Mouse (Mus musculus): Measurements from ENCODE around the gene Hdac7. TPM values are rescaled to one million over a fixed set of nuclear protein-coding genes. Genes with fewer than 3 reads are reported as not detected.

Gene Hdac7
- polyA plus RNA-seq, 1 experiment from 2014 or later: 33.0 TPM

GRCm38 (mm10) chr15:97851011-97851410, 6.7 kb upstream of the Hdac7 start:
- H3K4me3 ChIP-seq (ENCODE audit: low read depth, low read length): no peak overlapping the region
- H3K27me3 ChIP-seq (ENCODE audit: control insufficient read depth, insufficient read depth, low read length): no peaks in the 10 kb centered on the region
- H3K4me1 ChIP-seq (ENCODE audit: control insufficient read depth, insufficient read depth, low read length): no peaks in the 10 kb centered on the region
- WGBS: 78% methylated on average over 5 of the region's 5 CpGs
- H3K27ac ChIP-seq (ENCODE audit: low read length): no peak overlapping the region
- no peak overlapping the region for H3K9ac ChIP-seq (replicated peaks; ENCODE audit: low read depth, low read length)
- H3K36me3 ChIP-seq (ENCODE audit: control insufficient read depth, insufficient read depth, low read length): no peaks in the 10 kb centered on the region
- H3K4me2 ChIP-seq (replicated peaks; ENCODE audit: low read depth, low read length): no peak overlapping the region
- no peaks in the 10 kb centered on the region for H3K9me3 ChIP-seq (ENCODE audit: control insufficient read depth, low read depth, low read length)
- no peak for ATAC-seq (ENCODE audit: insufficient number of reproducible peaks, insufficient read depth, low FRiP score, low read depth)

- no peak overlapping the region for H3K4me2 ChIP-seq (replicated peaks; ENCODE audit: low read depth, low read length)
- no peaks in the 10 kb centered on the region for H3K9me3 ChIP-seq (ENCODE audit: control insufficient read depth, low read depth, low read length)
- no peak overlapping the region for H3K4me3 ChIP-seq (ENCODE audit: low read depth, low read length)
- H3K27me3 ChIP-seq (ENCODE audit: control insufficient read depth, insufficient read depth, low read length): no peaks in the 10 kb centered on the region
- no peak overlapping the region for H3K27ac ChIP-seq (ENCODE audit: low read length)
- no peak overlapping the region for H3K9ac ChIP-seq (replicated peaks; ENCODE audit: low read depth, low read length)
- 20% methylated on average over 2 of the region's 2 CpGs for WGBS
- H3K4me1 ChIP-seq (ENCODE audit: control insufficient read depth, insufficient read depth, low read length): no peaks in the 10 kb centered on the region
- no peaks in the 10 kb centered on the region for H3K36me3 ChIP-seq (ENCODE audit: control insufficient read depth, insufficient read depth, low read length)
- ATAC-seq (ENCODE audit: insufficient number of reproducible peaks, insufficient read depth, low FRiP score, low read depth): no peak
Observed at GRCm38 (mm10) chr15:97850441-97850840, 6.1 kb upstream of the Hdac7 start.

GRCm38 (mm10) chr15:97849116-97849911, 5.0 kb upstream of the Hdac7 start:
- Histone ChIP-seq H3K27me3 (ENCODE audit: control insufficient read depth, insufficient read depth, low read length) (no peaks in the 10 kb centered on the region), H3K9me3 (ENCODE audit: control insufficient read depth, low read depth, low read length) (no peaks in the 10 kb centered on the region), H3K27ac (ENCODE audit: low read length) (peak overlapping the region; percentile 45; the same call in 1 of the 2 replicates), H3K4me2 (replicated peaks; ENCODE audit: low read depth, low read length) (peak overlapping the region; percentile 58), H3K4me1 (ENCODE audit: control insufficient read depth, insufficient read depth, low read length) (no peaks in the 10 kb centered on the region), H3K36me3 (ENCODE audit: control insufficient read depth, insufficient read depth, low read length) (no peaks in the 10 kb centered on the region), H3K4me3 (ENCODE audit: low read depth, low read length) (peak overlapping the region; percentile 22), H3K9ac (replicated peaks; ENCODE audit: low read depth, low read length) (no peak overlapping the region)
- ATAC-seq (ENCODE audit: insufficient number of reproducible peaks, insufficient read depth, low FRiP score, low read depth): peak; percentile 60
- 6% methylated on average over 19 of the region's 19 CpGs for WGBS

DNA sequence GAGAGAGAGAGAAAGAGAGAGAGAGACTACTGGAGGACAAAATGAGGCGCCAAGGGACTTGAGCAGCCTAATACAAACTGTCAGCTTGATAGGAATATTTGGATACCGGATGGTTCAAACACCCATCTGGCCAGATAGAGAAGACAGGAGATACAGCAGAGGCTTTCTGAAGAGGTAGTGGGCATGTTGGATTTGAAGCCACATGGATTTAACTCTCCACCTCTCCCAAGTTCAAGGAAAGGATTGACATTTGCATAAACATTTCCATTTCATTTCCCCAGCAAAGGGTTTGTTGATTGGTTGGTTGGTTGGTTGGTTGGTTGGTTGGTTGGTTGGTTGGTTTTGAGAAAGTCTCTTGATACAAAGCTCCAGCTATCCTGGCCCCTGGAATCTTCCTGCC, 3.6 kb upstream of the Hdac7 start:
- no peaks in the 10 kb centered on the region for H3K36me3 ChIP-seq (ENCODE audit: control insufficient read depth, insufficient read depth, low read length)
- no peak overlapping the region for H3K4me2 ChIP-seq (replicated peaks; ENCODE audit: low read depth, low read length)
- no peak for ATAC-seq (ENCODE audit: insufficient number of reproducible peaks, insufficient read depth, low FRiP score, low read depth)
- no peak overlapping the region for H3K9ac ChIP-seq (replicated peaks; ENCODE audit: low read depth, low read length)
- no peak overlapping the region for H3K27ac ChIP-seq (ENCODE audit: low read length)
- H3K4me1 ChIP-seq (ENCODE audit: control insufficient read depth, insufficient read depth, low read length): no peaks in the 10 kb centered on the region
- no peaks in the 10 kb centered on the region for H3K9me3 ChIP-seq (ENCODE audit: control insufficient read depth, low read depth, low read length)
- 92% methylated on average over 2 of the region's 2 CpGs for WGBS
- H3K4me3 ChIP-seq (ENCODE audit: low read depth, low read length): no peak overlapping the region
- no peaks in the 10 kb centered on the region for H3K27me3 ChIP-seq (ENCODE audit: control insufficient read depth, insufficient read depth, low read length)

- Histone ChIP-seq H3K9me3 (ENCODE audit: control insufficient read depth, low read depth, low read length) (no peaks in the 10 kb centered on the region), H3K36me3 (ENCODE audit: control insufficient read depth, insufficient read depth, low read length) (no peaks in the 10 kb centered on the region), H3K4me2 (replicated peaks; ENCODE audit: low read depth, low read length) (no peak overlapping the region), H3K9ac (replicated peaks; ENCODE audit: low read depth, low read length) (no peak overlapping the region), H3K4me1 (ENCODE audit: control insufficient read depth, insufficient read depth, low read length) (no peaks in the 10 kb centered on the region), H3K4me3 (ENCODE audit: low read depth, low read length) (no peak overlapping the region), H3K27ac (ENCODE audit: low read length) (no peak overlapping the region), H3K27me3 (ENCODE audit: control insufficient read depth, insufficient read depth, low read length) (no peaks in the 10 kb centered on the region)
- ATAC-seq (ENCODE audit: insufficient number of reproducible peaks, insufficient read depth, low FRiP score, low read depth): no peak
- WGBS: 86% methylated on average over 4 of the region's 4 CpGs
Observed at GRCm38 (mm10) chr15:97847285-97847684, 3.0 kb upstream of the Hdac7 start.

- Histone ChIP-seq H3K9ac (replicated peaks; ENCODE audit: low read depth, low read length) (no peak overlapping the region), H3K4me3 (ENCODE audit: low read depth, low read length) (no peak overlapping the region), H3K4me1 (ENCODE audit: control insufficient read depth, insufficient read depth, low read length) (no peaks in the 10 kb centered on the region), H3K9me3 (ENCODE audit: control insufficient read depth, low read depth, low read length) (no peaks in the 10 kb centered on the region), H3K36me3 (ENCODE audit: control insufficient read depth, insufficient read depth, low read length) (no peaks in the 10 kb centered on the region), H3K4me2 (replicated peaks; ENCODE audit: low read depth, low read length) (no peak overlapping the region), H3K27me3 (ENCODE audit: control insufficient read depth, insufficient read depth, low read length) (no peaks in the 10 kb centered on the region), H3K27ac (ENCODE audit: low read length) (no peak overlapping the region)
- 89% methylated on average over 11 of the region's 11 CpGs for WGBS
- no peak for ATAC-seq (ENCODE audit: insufficient number of reproducible peaks, insufficient read depth, low FRiP score, low read depth)
Observed at GRCm38 (mm10) chr15:97846121-97846882, 2.0 kb upstream of the Hdac7 start.

DNA sequence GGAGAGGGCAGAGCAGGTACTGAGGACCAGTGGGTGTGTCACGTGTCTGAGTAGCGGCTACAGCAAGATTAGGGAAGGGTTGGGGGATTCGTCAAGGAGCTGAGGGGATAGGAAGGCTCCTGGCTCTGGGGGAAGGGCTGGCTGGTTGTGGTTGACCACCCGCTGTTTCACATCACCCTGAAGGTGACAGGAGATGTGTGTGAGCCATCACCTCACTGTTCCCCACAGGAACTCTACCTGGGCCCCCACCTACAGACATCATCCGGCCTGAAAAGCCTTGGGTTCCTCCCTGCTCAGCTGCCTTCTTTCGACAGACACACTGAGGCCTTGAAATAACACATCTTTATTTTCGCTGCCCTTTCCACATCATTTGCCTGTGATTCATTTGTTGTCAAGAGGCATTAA, 1.1 kb downstream of the Hdac7 start:
- ATAC-seq (ENCODE audit: insufficient number of reproducible peaks, insufficient read depth, low FRiP score, low read depth): no peak
- H3K4me2 ChIP-seq (replicated peaks; ENCODE audit: low read depth, low read length): no peak overlapping the region
- peaks cover 11% of the 10 kb centered on the region for H3K4me1 ChIP-seq (ENCODE audit: control insufficient read depth, insufficient read depth, low read length)
- H3K9ac ChIP-seq (replicated peaks; ENCODE audit: low read depth, low read length): no peak overlapping the region
- no peaks in the 10 kb centered on the region for H3K9me3 ChIP-seq (ENCODE audit: control insufficient read depth, low read depth, low read length)
- no peak overlapping the region for H3K4me3 ChIP-seq (ENCODE audit: low read depth, low read length)
- H3K27ac ChIP-seq (ENCODE audit: low read length): no peak overlapping the region
- no peaks in the 10 kb centered on the region for H3K36me3 ChIP-seq (ENCODE audit: control insufficient read depth, insufficient read depth, low read length)
- WGBS: 66% methylated on average over 7 of the region's 7 CpGs
- no peaks in the 10 kb centered on the region for H3K27me3 ChIP-seq (ENCODE audit: control insufficient read depth, insufficient read depth, low read length)

DNA sequence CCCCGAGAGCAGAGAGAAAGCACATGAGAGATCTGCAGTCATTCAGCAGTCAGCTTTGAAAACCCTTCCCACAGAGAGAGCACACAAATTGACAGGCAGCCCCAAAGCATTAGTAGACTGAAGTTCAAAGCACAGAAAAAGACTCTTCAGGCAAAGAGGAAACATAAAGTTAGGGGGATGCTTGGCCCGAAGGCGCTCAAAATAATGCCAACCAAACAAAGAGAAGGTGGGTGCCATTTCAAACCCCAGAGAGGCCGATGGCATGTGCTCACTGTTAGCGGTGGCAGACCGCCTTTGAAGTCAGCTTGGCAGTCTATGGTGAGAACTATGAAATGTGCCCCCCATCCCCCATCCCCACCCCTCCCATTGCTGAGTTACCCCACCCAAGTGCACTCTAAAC, 2.2 kb downstream of the Hdac7 start:
- Histone ChIP-seq H3K9me3 (ENCODE audit: control insufficient read depth, low read depth, low read length) (no peaks in the 10 kb centered on the region), H3K4me3 (ENCODE audit: low read depth, low read length) (no peak overlapping the region), H3K4me1 (ENCODE audit: control insufficient read depth, insufficient read depth, low read length) (peaks cover 20% of the 10 kb centered on the region), H3K27ac (ENCODE audit: low read length) (no peak overlapping the region), H3K27me3 (ENCODE audit: control insufficient read depth, insufficient read depth, low read length) (no peaks in the 10 kb centered on the region), H3K4me2 (replicated peaks; ENCODE audit: low read depth, low read length) (no peak overlapping the region), H3K36me3 (ENCODE audit: control insufficient read depth, insufficient read depth, low read length) (no peaks in the 10 kb centered on the region), H3K9ac (replicated peaks; ENCODE audit: low read depth, low read length) (no peak overlapping the region)
- 88% methylated on average over 6 of the region's 6 CpGs for WGBS
- ATAC-seq (ENCODE audit: insufficient number of reproducible peaks, insufficient read depth, low FRiP score, low read depth): no peak

Data from stomach, embryonic 14.5 days (tissue).